In the genomic region with DNA sequence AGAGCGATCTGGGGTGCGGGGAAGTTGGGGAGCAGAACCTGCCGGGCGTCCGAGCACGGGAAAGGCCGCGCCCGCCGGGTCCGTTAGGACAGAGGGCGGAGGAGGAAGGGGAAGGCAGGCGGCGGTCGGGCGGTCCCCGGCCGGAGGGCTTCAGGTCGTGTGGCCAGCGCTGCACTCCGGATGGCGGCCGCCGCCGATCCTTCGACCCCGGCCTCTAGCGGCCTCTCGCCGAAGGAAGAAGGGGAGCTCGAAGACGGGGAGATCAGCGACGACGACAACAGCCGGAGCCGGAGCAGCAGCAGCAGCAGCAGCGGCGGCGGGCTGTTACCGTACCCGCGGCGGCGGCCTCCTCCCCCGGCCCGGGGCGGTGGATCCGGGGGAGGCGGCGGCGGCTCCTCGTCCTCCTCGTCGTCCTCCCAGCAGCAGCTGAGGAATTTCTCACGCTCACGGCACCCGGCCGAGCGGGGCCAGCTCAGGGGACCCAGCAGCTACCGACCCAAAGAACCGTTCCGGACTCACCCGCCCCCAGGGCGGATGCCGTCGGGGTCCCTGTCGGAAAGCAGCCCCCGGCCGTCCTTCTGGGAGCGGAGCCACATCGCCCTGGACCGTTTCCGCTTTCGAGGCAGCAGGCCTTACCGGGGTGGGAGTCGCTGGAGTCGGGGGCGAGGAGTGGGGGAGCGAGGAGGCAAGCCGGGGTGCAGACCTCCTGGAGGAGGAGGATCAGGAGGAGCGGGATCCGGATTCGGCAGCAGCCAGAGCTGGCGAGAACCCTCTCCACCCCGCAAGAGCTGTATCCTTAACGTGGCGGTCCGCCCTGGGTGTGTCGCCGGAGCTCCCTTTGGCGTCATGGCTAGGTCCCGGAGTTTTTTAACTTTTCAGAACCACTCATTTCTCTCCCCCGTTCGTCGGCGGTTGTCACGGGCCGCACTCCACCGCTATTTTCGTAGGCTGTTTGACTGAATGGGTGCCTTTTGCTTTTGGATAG, we compare ENCODE assay signal across 8 mouse cellular contexts. TPM values are rescaled to one million over a fixed set of nuclear protein-coding genes. Genes with fewer than 3 reads are reported as not detected.
DNase-seq lines count a peak whose midpoint lies in the region; ATAC-seq lines count a peak whose summit lies in the region.

No protein-coding gene starts in this region.

- under 1% methylated on average over 92 of the region's 101 CpGs for WGBS in hindbrain, embryonic 15.5 days
- 0% methylated on average over 97 of the region's 101 CpGs for WGBS in macrophage (ENCODE audit: missing documents)

- peak; percentile 75 for DNase-seq in R1 (ENCODE audit: low read depth, low spot score)
- peak; percentile 60 to 66 for DNase-seq in cerebellum, postnatal 25 days
- DNase-seq in gastrocnemius, adult 18-20 months (ENCODE audit: low spot score): peak; percentile 55
- peak; percentile 32 to 36 for DNase-seq in left cerebral cortex, adult 18-20 months (ENCODE audit: low spot score in 2 of 2)
- DNase-seq in right cerebral cortex, adult 2 months (ENCODE audit: low spot score in 2 of 2): peak; percentile 37 to 44
- DNase-seq in urinary bladder, postnatal 10 days (ENCODE audit: low spot score): peak; percentile 17

- peaks cover 6% of the 10 kb centered on the region for H3K36me3 ChIP-seq in hindbrain, embryonic 15.5 days
- H3K36me3 ChIP-seq in macrophage (ENCODE audit: inconsistent target): peaks cover 5% of the 10 kb centered on the region

- peaks cover 88% of the 10 kb centered on the region for H3K79me2 ChIP-seq in macrophage (ENCODE audit: inconsistent target)

- H3K9me3 ChIP-seq in hindbrain, embryonic 15.5 days: no peaks in the 10 kb centered on the region

- peak overlapping the region; percentile 68 for H3K4me2 ChIP-seq in hindbrain, embryonic 15.5 days

- H3K4me1 ChIP-seq in hindbrain, embryonic 15.5 days (replicated peaks): peaks cover 45% of the 10 kb centered on the region

- no peak for ATAC-seq in hindbrain, embryonic 15.5 days (ENCODE audit: low FRiP score, low read depth)

- H3K4me3 ChIP-seq in hindbrain, embryonic 15.5 days: peak overlapping the region; percentile 98
- H3K4me3 ChIP-seq in macrophage (ENCODE audit: inconsistent target): peak overlapping the region; percentile 86

- peak overlapping the region; percentile 99 for H3K27ac ChIP-seq in hindbrain, embryonic 15.5 days (replicated peaks)
- H3K27ac ChIP-seq in macrophage: peak overlapping the region; percentile 84

- no peaks in the 10 kb centered on the region for H3K27me3 ChIP-seq in hindbrain, embryonic 15.5 days

- peak overlapping the region; percentile 95 for H3K9ac ChIP-seq in hindbrain, embryonic 15.5 days

RNA-seq across cellular contexts. Expression of a gene that starts 0.6 kb away (rescaled TPM):
- 1 to 10 TPM; 8.0 to 9.3 TPM for total RNA-seq in gastrocnemius, adult 18-20 months (2021)
- polyA plus RNA-seq in hindbrain, embryonic 15.5 days (2015; fragmentation: Nextera tagmentation; extraction: Ambion mirVana): 15.7 and 16.5 TPM in 2 replicates
- 10 to 100 TPM; 46.6 to 46.9 TPM for total RNA-seq in left cerebral cortex, adult 18-20 months (2021)
- total RNA-seq in macrophage (2018; cell fraction: chromatin; rRNA removed): 100 to 1,000 TPM; 229 to 629 (median 415) TPM
- total RNA-seq in macrophage (2018; cell fraction: cytosol; rRNA removed): 10 to 100 TPM in 25 of 26 experiments, 1 to 10 TPM in 1; 7.8 to 38.4 (median 19.3) TPM
- total RNA-seq in macrophage (2018; cell fraction: nucleus; rRNA removed): 100 to 1,000 TPM in 24 of 26 experiments, 10 to 100 TPM in 2; 73.2 to 385 (median 188) TPM
- polyA plus RNA-seq in macrophage (2018): 23.1 to 49.1 TPM (median 28.9 TPM) in 3 replicates

RNA-seq across cellular contexts. Expression of a gene that starts 1.1 kb away (rescaled TPM):
- total RNA-seq in gastrocnemius, adult 18-20 months (2021): 1 to 10 TPM; 7.0 to 8.8 TPM
- 20.8 and 26.2 TPM in 2 replicates for polyA plus RNA-seq in hindbrain, embryonic 15.5 days (2015; fragmentation: Nextera tagmentation; extraction: Ambion mirVana)
- total RNA-seq in left cerebral cortex, adult 18-20 months (2021): 10 to 100 TPM; 16.4 TPM
- total RNA-seq in macrophage (2018; cell fraction: chromatin; rRNA removed): 10 to 100 TPM in 11 of 26 experiments, 1 to 10 TPM in 15; 4.6 to 27.3 (median 9.7) TPM
- 1 to 10 TPM; 1.0 to 8.6 (median 5.1) TPM for total RNA-seq in macrophage (2018; cell fraction: cytosol; rRNA removed)
- 10 to 100 TPM in 16 of 26 experiments, 1 to 10 TPM in 10; 5.0 to 28.3 (median 11.4) TPM for total RNA-seq in macrophage (2018; cell fraction: nucleus; rRNA removed)
- 4.7 to 6.2 TPM (median 5.7 TPM) in 3 replicates for polyA plus RNA-seq in macrophage (2018)

RNA-seq across cellular contexts. Expression of a gene that starts 23.0 kb away (rescaled TPM):
- total RNA-seq in gastrocnemius, adult 18-20 months (2021): 10 to 100 TPM; 13.7 to 18.3 TPM
- 30.9 and 33.6 TPM in 2 replicates for polyA plus RNA-seq in hindbrain, embryonic 15.5 days (2015; fragmentation: Nextera tagmentation; extraction: Ambion mirVana)
- total RNA-seq in left cerebral cortex, adult 18-20 months (2021): 10 to 100 TPM; 34.4 to 38.2 TPM
- total RNA-seq in macrophage (2018; cell fraction: chromatin; rRNA removed): 10 to 100 TPM; 12.4 to 53.0 (median 26.3) TPM
- 10 to 100 TPM; 26.7 to 69.6 (median 44.5) TPM for total RNA-seq in macrophage (2018; cell fraction: cytosol; rRNA removed)
- total RNA-seq in macrophage (2018; cell fraction: nucleus; rRNA removed): 10 to 100 TPM; 16.7 to 88.9 (median 39.3) TPM
- polyA plus RNA-seq in macrophage (2018): 42.8 to 50.5 TPM (median 43.8 TPM) in 3 replicates

Comparison
In these comparisons a context has a peak if more than half of its experiments do, and no peak if none do; other contexts are left out.
1. DNase-seq: peak in every context shown above with its lines; median percentile 75 in R1; 63 in cerebellum, postnatal 25 days; 55 in gastrocnemius, adult 18-20 months; 40 in right cerebral cortex, adult 2 months; 34 in left cerebral cortex, adult 18-20 months; 17 in urinary bladder, postnatal 10 days.
2. RNA of a gene that starts 0.6 kb away (total RNA-seq): 46.6 to 46.9 TPM in left cerebral cortex, adult 18-20 months; 8.0 to 9.3 TPM in gastrocnemius, adult 18-20 months; every median in the first group is over 4 times any median in the second.